Mouse (Mus musculus): ENCODE data around the gene Klhl22.
"Not testable (repeated sequence)": the region's sequence is repeated elsewhere in the genome, so short reads cannot be mapped to it uniquely, and the experiment has no call there.

Gene Klhl22

GRCm38 (mm10) chr16:17759344-17759773 lies at the start of gene Klhl22:
Klhl22 (plus strand) TSS chr16:17759618.
- DNase-seq = peak; percentile 88 to 94

- no peak for DNase-seq
Observed at GRCm38 (mm10) chr16:17717791-17718190, 41.6 kb upstream of the Klhl22 start.

- no peak for DNase-seq
Observed at GRCm38 (mm10) chr16:17721114-17721808, 38.2 kb upstream of the Klhl22 start.

- no peak for DNase-seq
Observed at GRCm38 (mm10) chr16:17721822-17722460, 37.5 kb upstream of the Klhl22 start.

GRCm38 (mm10) chr16:17722461-17723324 lies 36.7 kb upstream of the Klhl22 start:
- DNase-seq = peak; percentile 88 to 89

- DNase-seq = no peak
Observed at GRCm38 (mm10) chr16:17723325-17723626, 36.1 kb upstream of the Klhl22 start.

- DNase-seq = no peak
Observed at GRCm38 (mm10) chr16:17724448-17724847, 35.0 kb upstream of the Klhl22 start.

GRCm38 (mm10) chr16:17727179-17727861 lies 32.1 kb upstream of the Klhl22 start:
- no peak for DNase-seq

GRCm38 (mm10) chr16:17729974-17730373 lies 29.4 kb upstream of the Klhl22 start:
- DNase-seq = no peak

- no peak for DNase-seq
Observed at GRCm38 (mm10) chr16:17732021-17732420, 27.4 kb upstream of the Klhl22 start.

GRCm38 (mm10) chr16:17732431-17732830 lies 27.0 kb upstream of the Klhl22 start:
- DNase-seq = no peak

GRCm38 (mm10) chr16:17732841-17733340 lies 26.5 kb upstream of the Klhl22 start, which contains the start of gene Med15:
Med15 (minus strand) TSS chr16:17732891.
- DNase-seq = no peak

GRCm38 (mm10) chr16:17733646-17734045 lies 25.8 kb upstream of the Klhl22 start:
- no peak for DNase-seq

GRCm38 (mm10) chr16:17734872-17735271 lies 24.5 kb upstream of the Klhl22 start:
- not testable (repeated sequence) for DNase-seq

- DNase-seq = no peak
Observed at GRCm38 (mm10) chr16:17736156-17736555, 23.3 kb upstream of the Klhl22 start.

GRCm38 (mm10) chr16:17740080-17740479 lies 19.3 kb upstream of the Klhl22 start:
- DNase-seq = no peak

GRCm38 (mm10) chr16:17742810-17743209 lies 16.6 kb upstream of the Klhl22 start:
- no peak for DNase-seq

GRCm38 (mm10) chr16:17743279-17743678 lies 16.1 kb upstream of the Klhl22 start:
- no peak for DNase-seq

GRCm38 (mm10) chr16:17744536-17744935 lies 14.9 kb upstream of the Klhl22 start:
- peak; percentile 49 for DNase-seq

- DNase-seq = no peak
Observed at GRCm38 (mm10) chr16:17745067-17745466, 14.4 kb upstream of the Klhl22 start.

GRCm38 (mm10) chr16:17753001-17753400 lies 6.4 kb upstream of the Klhl22 start:
- DNase-seq = no peak

GRCm38 (mm10) chr16:17753686-17754085 lies 5.7 kb upstream of the Klhl22 start:
- no peak for DNase-seq

GRCm38 (mm10) chr16:17757756-17758155 lies 1.7 kb upstream of the Klhl22 start:
- DNase-seq = no peak

All from cerebellum, postnatal 36 days (tissue).